Mouse (Mus musculus) forebrain, embryonic 13.5 days (tissue): Measurements from ENCODE around the gene Lsmem1. TPM values are rescaled to one million over a fixed set of nuclear protein-coding genes. Genes with fewer than 3 reads are reported as not detected.

Experiments
- microRNA counts: library from miRNA; unstranded; fragments of <30 nt; microRNA quantifications from one replicate; lab custom pipeline; 2016
- microRNA-seq: library from miRNA; unstranded; fragments of <30 nt; microRNA quantifications from one replicate; pipeline ENCODE4, GENCODE M21; 2016
- polyA plus RNA-seq: library from polyadenylated mRNA; unstranded; fragments of >200 nt; fragmentation: Nextera tagmentation; extraction: Ambion mirVana; gene quantifications from 2 replicates; pipeline ENCODE4 v1.2.1, GENCODE M21; 2015

Lsmem1 gene
- polyA plus RNA-seq, 1 experiment from 2014 or later = not detected

MicroRNAs within 50 kb of the gene (microRNA counts, 519-probe panel; counts per million panel counts)
- microRNA mmu-miR-1938 (lab: Ali Mortazavi, UCI) = 177 counts per million, percentile 53 among the panel's probes with 10 or more counts

Small RNA genes within 50 kb of the gene (microRNA-seq; reads per million reads assigned to microRNA genes)
- gene Mir1938 = not detected

Other genes starting within 250 kb of the Lsmem1 start
- gene Arl4a, start 161.5 kb downstream of the Lsmem1 start, polyA plus RNA-seq = 65.0 and 69.9 TPM in 2 replicates
- not detected in 2 replicates for gene Scin, start 65.3 kb downstream of the Lsmem1 start, polyA plus RNA-seq
- gene Ifrd1, start 49.0 kb upstream of the Lsmem1 start, polyA plus RNA-seq = 183 and 186 TPM in 2 replicates
- 28.9 and 29.5 TPM in 2 replicates for gene Zfp277, start 246.4 kb upstream of the Lsmem1 start, polyA plus RNA-seq
- gene Dock4, start 246.5 kb upstream of the Lsmem1 start, polyA plus RNA-seq = 24.5 and 27.0 TPM in 2 replicates